Mouse (Mus musculus): Measurements from ENCODE around the gene Gm10271. TPM values are rescaled to one million over a fixed set of nuclear protein-coding genes. Genes with fewer than 3 reads are reported as not detected.

The Gm10271 gene
- polyA plus RNA-seq, 1 experiment from 2014 or later: not detected

DNA sequence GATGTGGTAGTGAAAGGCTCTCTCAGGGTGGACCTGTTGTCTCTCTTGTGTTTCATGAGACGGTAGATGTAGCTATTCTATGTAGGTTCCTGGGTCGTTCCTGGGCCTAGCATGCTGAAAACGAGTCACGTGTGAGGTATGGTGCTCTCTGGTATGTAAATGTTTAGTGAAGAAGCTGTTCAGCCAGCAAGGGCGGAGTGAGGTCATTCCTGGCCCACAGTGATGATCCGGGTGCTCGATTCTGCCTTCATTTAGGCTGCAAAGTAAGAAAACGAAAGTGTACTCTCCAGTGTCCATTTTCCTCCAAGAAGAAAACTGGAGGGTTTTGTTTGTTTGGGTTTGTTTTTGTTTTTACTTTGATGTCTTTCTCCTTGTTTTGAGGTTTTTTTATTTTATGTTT is 21.6 kb upstream of the Gm10271 start:
- no peak for ATAC-seq (ENCODE audit: insufficient number of reproducible peaks, insufficient read depth, low FRiP score, low read depth)
- no peaks in the 10 kb centered on the region for H3K27me3 ChIP-seq (ENCODE audit: control insufficient read depth, insufficient read depth, low read length)
- H3K4me2 ChIP-seq (ENCODE audit: low read length): no peak overlapping the region
- no peaks in the 10 kb centered on the region for H3K36me3 ChIP-seq (ENCODE audit: control insufficient read depth, insufficient read depth, low read length)
- 85% methylated on average over 8 of the region's 8 CpGs for WGBS
- no peak overlapping the region for H3K27ac ChIP-seq (replicated peaks in 1 of 2; ENCODE audit: control insufficient read depth in 1 of 2, insufficient read depth in 1 of 2, low read depth in 2 of 2, low read length in 2 of 2)
- H3K9me3 ChIP-seq (ENCODE audit: control insufficient read depth, low read length): no peaks in the 10 kb centered on the region
- peaks cover 7 to 15% of the 10 kb centered on the region in 2 experiments for H3K4me1 ChIP-seq (ENCODE audit: control insufficient read depth in 2 of 2, insufficient read depth in 2 of 2, low read length in 2 of 2)
- no peak overlapping the region for H3K9ac ChIP-seq (ENCODE audit: low read length)
- H3K4me3 ChIP-seq (ENCODE audit: control insufficient read depth in 1 of 2, insufficient read depth in 1 of 2, low read depth in 1 of 2, low read length in 2 of 2): no peak overlapping the region

DNA sequence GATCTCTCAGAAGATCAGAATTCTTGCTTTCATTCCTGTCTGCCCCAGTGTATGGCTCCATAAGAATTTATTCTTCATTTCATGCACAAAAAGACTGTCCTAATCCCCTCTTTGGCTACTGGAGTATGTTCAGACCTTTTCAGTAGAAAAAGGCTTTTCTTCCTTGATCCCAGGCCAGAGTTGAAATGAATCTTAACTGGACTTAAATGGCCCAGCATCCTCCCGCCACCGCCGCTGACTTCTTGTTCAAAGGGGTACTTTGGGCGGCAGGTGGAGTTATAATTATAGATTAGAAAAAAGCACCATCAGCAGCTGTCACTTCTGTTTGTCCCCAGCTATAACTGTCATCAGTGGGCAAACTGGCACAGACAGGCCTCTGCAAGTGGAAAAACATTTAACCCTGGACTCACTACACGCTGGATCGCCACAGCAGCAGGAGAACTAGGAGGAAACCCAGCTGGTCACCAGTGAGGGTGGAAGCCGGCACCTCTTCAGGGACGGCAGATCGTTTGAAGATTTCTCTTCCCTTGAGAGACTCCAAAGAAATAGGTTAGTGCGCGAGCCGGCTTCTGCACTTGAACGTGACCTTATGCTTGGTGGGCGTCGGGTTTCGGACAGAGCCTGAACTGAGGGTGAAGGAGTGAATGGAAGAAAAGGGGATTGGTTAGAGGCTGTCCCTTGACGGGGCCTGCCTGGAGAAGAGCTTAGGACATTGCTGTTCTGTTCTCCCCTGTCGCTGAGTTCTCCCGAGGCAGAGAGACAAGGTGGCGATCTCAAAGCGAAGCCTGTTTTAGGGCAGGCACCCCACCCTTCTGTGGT is 14.1 kb upstream of the Gm10271 start, which contains the start of gene Best3:
Gene Best3, plus strand, starts transcription at position 51 of the 819 bp plus-strand sequence.
- H3K9ac ChIP-seq (ENCODE audit: low read length): peak within 1 kb of the TSS; percentile 31
- WGBS: 44% methylated on average over 21 of the region's 21 CpGs

GRCm38 (mm10) chr10:116984836-116985235 is 12.4 kb upstream of the Gm10271 start:
- H3K4me2 ChIP-seq (ENCODE audit: low read length): no peak overlapping the region
- no peaks in the 10 kb centered on the region for H3K27me3 ChIP-seq (ENCODE audit: control insufficient read depth, insufficient read depth, low read length)
- no peak overlapping the region for H3K4me3 ChIP-seq (ENCODE audit: control insufficient read depth in 1 of 2, insufficient read depth in 1 of 2, low read depth in 1 of 2, low read length in 2 of 2)
- WGBS: 74% methylated on average over 12 of the region's 12 CpGs
- H3K36me3 ChIP-seq (ENCODE audit: control insufficient read depth, insufficient read depth, low read length): no peaks in the 10 kb centered on the region
- H3K9ac ChIP-seq (ENCODE audit: low read length): no peak overlapping the region
- H3K9me3 ChIP-seq (ENCODE audit: control insufficient read depth, low read length): no peaks in the 10 kb centered on the region
- no peak for ATAC-seq (ENCODE audit: insufficient number of reproducible peaks, insufficient read depth, low FRiP score, low read depth)
- H3K4me1 ChIP-seq (ENCODE audit: control insufficient read depth in 2 of 2, insufficient read depth in 2 of 2, low read length in 2 of 2): peaks cover 0 to 7% of the 10 kb centered on the region in 2 experiments; a peak in 3 of 4 replicates
- no peak overlapping the region for H3K27ac ChIP-seq (replicated peaks in 1 of 2; ENCODE audit: control insufficient read depth in 1 of 2, insufficient read depth in 1 of 2, low read depth in 2 of 2, low read length in 2 of 2)

More for the DNA sequence above, 14.1 kb upstream of the Gm10271 start, which contains the start of gene Best3:
- peaks cover 0 to 7% of the 10 kb centered on the region in 2 experiments; a peak in 3 of 4 replicates for H3K4me1 ChIP-seq (ENCODE audit: control insufficient read depth in 2 of 2, insufficient read depth in 2 of 2, low read length in 2 of 2)
- H3K36me3 ChIP-seq (ENCODE audit: control insufficient read depth, insufficient read depth, low read length): no peaks in the 10 kb centered on the region
- no peaks in the 10 kb centered on the region for H3K9me3 ChIP-seq (ENCODE audit: control insufficient read depth, low read length)
- ATAC-seq (ENCODE audit: insufficient number of reproducible peaks, insufficient read depth, low FRiP score, low read depth): no peak
- H3K27me3 ChIP-seq (ENCODE audit: control insufficient read depth, insufficient read depth, low read length): no peaks in the 10 kb centered on the region
- peak within 1 kb of the TSS in 1 of 2 experiments; percentile 10; a peak in 1 of 4 replicates for H3K4me3 ChIP-seq (ENCODE audit: control insufficient read depth in 1 of 2, insufficient read depth in 1 of 2, low read depth in 1 of 2, low read length in 2 of 2)
- no peak within 1 kb of the TSS; a peak in 1 of 4 replicates for H3K27ac ChIP-seq (replicated peaks in 1 of 2; ENCODE audit: control insufficient read depth in 1 of 2, insufficient read depth in 1 of 2, low read depth in 2 of 2, low read length in 2 of 2)
- peak within 1 kb of the TSS; percentile 28 for H3K4me2 ChIP-seq (ENCODE audit: low read length)

GRCm38 (mm10) chr10:116982526-116982925 is 10.1 kb upstream of the Gm10271 start:
- Histone ChIP-seq H3K36me3 (ENCODE audit: control insufficient read depth, insufficient read depth, low read length) (no peaks in the 10 kb centered on the region), H3K27me3 (ENCODE audit: control insufficient read depth, insufficient read depth, low read length) (no peaks in the 10 kb centered on the region), H3K9ac (ENCODE audit: low read length) (no peak overlapping the region), H3K4me1 (ENCODE audit: control insufficient read depth in 2 of 2, insufficient read depth in 2 of 2, low read length in 2 of 2) (peaks cover 0 to 7% of the 10 kb centered on the region in 2 experiments; a peak in 3 of 4 replicates), H3K9me3 (ENCODE audit: control insufficient read depth, low read length) (no peaks in the 10 kb centered on the region), H3K4me3 (ENCODE audit: control insufficient read depth in 1 of 2, insufficient read depth in 1 of 2, low read depth in 1 of 2, low read length in 2 of 2) (no peak overlapping the region), H3K4me2 (ENCODE audit: low read length) (no peak overlapping the region), H3K27ac (replicated peaks in 1 of 2; ENCODE audit: control insufficient read depth in 1 of 2, insufficient read depth in 1 of 2, low read depth in 2 of 2, low read length in 2 of 2) (no peak overlapping the region)
- WGBS: 58% methylated on average over 4 of the region's 4 CpGs
- no peak for ATAC-seq (ENCODE audit: insufficient number of reproducible peaks, insufficient read depth, low FRiP score, low read depth)

GRCm38 (mm10) chr10:116980888-116981287 is 8.5 kb upstream of the Gm10271 start:
- no peak for ATAC-seq (ENCODE audit: insufficient number of reproducible peaks, insufficient read depth, low FRiP score, low read depth)
- Histone ChIP-seq H3K36me3 (ENCODE audit: control insufficient read depth, insufficient read depth, low read length) (no peaks in the 10 kb centered on the region), H3K9ac (ENCODE audit: low read length) (no peak overlapping the region), H3K4me2 (ENCODE audit: low read length) (no peak overlapping the region), H3K27me3 (ENCODE audit: control insufficient read depth, insufficient read depth, low read length) (no peaks in the 10 kb centered on the region), H3K4me1 (ENCODE audit: control insufficient read depth in 2 of 2, insufficient read depth in 2 of 2, low read length in 2 of 2) (no peaks in the 10 kb centered on the region), H3K4me3 (ENCODE audit: control insufficient read depth in 1 of 2, insufficient read depth in 1 of 2, low read depth in 1 of 2, low read length in 2 of 2) (no peak overlapping the region), H3K27ac (replicated peaks in 1 of 2; ENCODE audit: control insufficient read depth in 1 of 2, insufficient read depth in 1 of 2, low read depth in 2 of 2, low read length in 2 of 2) (no peak overlapping the region), H3K9me3 (ENCODE audit: control insufficient read depth, low read length) (no peaks in the 10 kb centered on the region)
- WGBS: 78% methylated on average over 3 of the region's 3 CpGs

GRCm38 (mm10) chr10:116980273-116980672 is 7.9 kb upstream of the Gm10271 start:
- H3K9me3 ChIP-seq (ENCODE audit: control insufficient read depth, low read length): no peaks in the 10 kb centered on the region
- no peak overlapping the region for H3K27ac ChIP-seq (replicated peaks in 1 of 2; ENCODE audit: control insufficient read depth in 1 of 2, insufficient read depth in 1 of 2, low read depth in 2 of 2, low read length in 2 of 2)
- no peak for ATAC-seq (ENCODE audit: insufficient number of reproducible peaks, insufficient read depth, low FRiP score, low read depth)
- no peaks in the 10 kb centered on the region for H3K4me1 ChIP-seq (ENCODE audit: control insufficient read depth in 2 of 2, insufficient read depth in 2 of 2, low read length in 2 of 2)
- H3K4me3 ChIP-seq (ENCODE audit: control insufficient read depth in 1 of 2, insufficient read depth in 1 of 2, low read depth in 1 of 2, low read length in 2 of 2): no peak overlapping the region
- no peaks in the 10 kb centered on the region for H3K36me3 ChIP-seq (ENCODE audit: control insufficient read depth, insufficient read depth, low read length)
- no peaks in the 10 kb centered on the region for H3K27me3 ChIP-seq (ENCODE audit: control insufficient read depth, insufficient read depth, low read length)
- H3K9ac ChIP-seq (ENCODE audit: low read length): no peak overlapping the region
- no peak overlapping the region for H3K4me2 ChIP-seq (ENCODE audit: low read length)
- WGBS: 62% methylated on average over 4 of the region's 4 CpGs

- H3K27ac ChIP-seq (replicated peaks in 1 of 2; ENCODE audit: control insufficient read depth in 1 of 2, insufficient read depth in 1 of 2, low read depth in 2 of 2, low read length in 2 of 2): no peak overlapping the region
- H3K4me1 ChIP-seq (ENCODE audit: control insufficient read depth in 2 of 2, insufficient read depth in 2 of 2, low read length in 2 of 2): no peaks in the 10 kb centered on the region
- no peaks in the 10 kb centered on the region for H3K9me3 ChIP-seq (ENCODE audit: control insufficient read depth, low read length)
- no peak overlapping the region for H3K9ac ChIP-seq (ENCODE audit: low read length)
- no peak for ATAC-seq (ENCODE audit: insufficient number of reproducible peaks, insufficient read depth, low FRiP score, low read depth)
- 82% methylated on average over 9 of the region's 9 CpGs for WGBS
- no peak overlapping the region for H3K4me2 ChIP-seq (ENCODE audit: low read length)
- H3K27me3 ChIP-seq (ENCODE audit: control insufficient read depth, insufficient read depth, low read length): no peaks in the 10 kb centered on the region
- H3K4me3 ChIP-seq (ENCODE audit: control insufficient read depth in 1 of 2, insufficient read depth in 1 of 2, low read depth in 1 of 2, low read length in 2 of 2): no peak overlapping the region
- no peaks in the 10 kb centered on the region for H3K36me3 ChIP-seq (ENCODE audit: control insufficient read depth, insufficient read depth, low read length)
These were observed 6.4 kb upstream of the Gm10271 start for GRCm38 (mm10) chr10:116978841-116979240.

All from heart, embryonic 14.5 days (tissue).